Mouse (Mus musculus) intestine, postnatal 0 days (tissue): ENCODE measurements around the gene Snrpc. TPM values are rescaled to one million over a fixed set of nuclear protein-coding genes. Genes with fewer than 3 reads are reported as not detected.
A peak's percentile ranks its signal among the peaks of the same experiment; 100 is the strongest.

ENCODE experiments used
- ATAC-seq: fragments of 200-750 bp; cut with Nextera tagmentation; 2 replicates; pipeline ENCODE4 v1.8.0; 2017; ENCODE audit warnings: mild to moderate bottlenecking, moderate TSS enrichment, moderate library complexity
- H3K27ac ChIP-seq: fragments of 300-500 bp; sonication (generic); 2 replicates; pipeline ENCODE4 v1.5.1; 2014; ENCODE audit warnings: mild to moderate bottlenecking, low read depth, low read length, moderate library complexity
- H3K27me3 ChIP-seq: fragments of 300-500 bp; sonication (generic); replicated peaks from 2 replicates; pipeline ENCODE4 v1.6.1; 2014; ENCODE audit warnings: low read length, mixed read lengths; ENCODE audit not compliant: control insufficient read depth, insufficient read depth
- H3K36me3 ChIP-seq: fragments of 300-500 bp; sonication (generic); 2 replicates; pipeline ENCODE4 v1.6.1; 2014; ENCODE audit warnings: mild to moderate bottlenecking, moderate library complexity; ENCODE audit not compliant: control insufficient read depth, insufficient read depth
- H3K4me1 ChIP-seq: fragments of 300-500 bp; sonication (generic); replicated peaks from 2 replicates; pipeline ENCODE4 v1.6.1; 2014; ENCODE audit warnings: antibody characterized with exemption, low read length, mixed read lengths; ENCODE audit not compliant: control insufficient read depth, insufficient read depth
- H3K4me2 ChIP-seq: fragments of 300-500 bp; sonication (generic); replicated peaks from 2 replicates; pipeline ENCODE4 v1.6.1; 2014; ENCODE audit warnings: low read depth, mild to moderate bottlenecking, moderate library complexity
- H3K4me3 ChIP-seq: fragments of 300-500 bp; sonication (generic); 2 replicates; pipeline ENCODE4 v1.5.1; 2014; ENCODE audit warnings: low read depth, low read length
- H3K9ac ChIP-seq: fragments of 300-500 bp; sonication (generic); 2 replicates; pipeline ENCODE4 v1.6.1; 2014; ENCODE audit warnings: mild to moderate bottlenecking, low read depth, low read length
- H3K9me3 ChIP-seq: fragments of 300-500 bp; sonication (generic); 2 replicates; pipeline ENCODE4 v1.6.1; 2016; ENCODE audit warnings: mixed run types; ENCODE audit not compliant: control insufficient read depth
- CTCF ChIP-seq: sonication (generic); IDR thresholded peaks from 2 replicates; pipeline ENCODE4 v1.5.1; 2016; ENCODE audit warnings: low read depth, mild to moderate bottlenecking, control low read depth, antibody characterized with exemption, moderate library complexity
- WGBS: fragments of 180-500 bp; shearing (Covaris S2); extraction: QIAGEN DNeasy Blood & Tissue Kit; methylation state at CpG from one replicate; pipeline ENCODE4 v1.1.7; 2014; 5-methylcytosine and 5-hydroxymethylcytosine counted together
- polyA plus RNA-seq: library from polyadenylated mRNA; unstranded; fragments of >200 nt; fragmentation: Nextera tagmentation; extraction: Ambion mirVana; gene quantifications from 2 replicates; pipeline ENCODE4 v1.2.1, GENCODE M21; 2015

The Snrpc gene
- polyA plus RNA-seq, 1 experiment from 2014 or later: 156 TPM

DNA sequence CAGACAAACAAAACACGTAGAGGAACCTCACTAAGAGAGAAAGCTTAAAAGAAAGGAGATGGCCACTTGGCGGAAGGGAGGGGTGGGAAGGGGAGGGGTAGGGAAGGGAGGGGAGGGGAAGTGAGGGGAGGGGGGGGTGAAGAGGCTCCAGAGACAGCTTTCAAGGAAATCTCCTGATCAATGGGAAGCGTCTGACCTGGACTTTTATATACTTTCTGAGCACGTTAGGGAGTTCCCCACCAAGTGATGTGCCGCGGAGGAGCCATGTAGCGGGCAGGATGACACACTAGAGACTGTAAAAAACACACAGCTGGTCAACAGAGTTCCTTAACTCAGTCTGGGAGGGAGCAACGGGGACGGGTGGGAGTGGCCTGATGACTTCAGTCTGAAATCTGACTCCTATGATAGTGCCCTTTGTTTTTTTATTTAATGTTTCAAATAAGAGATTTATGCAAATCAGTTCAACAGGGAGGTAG, 11.0 kb upstream of the Snrpc start:
- no peaks in the 10 kb centered on the region; the same call in 1 of the 2 replicates for H3K4me1 ChIP-seq
- ATAC-seq: no peak
- peak overlapping the region; percentile 31; the same call in 1 of the 2 replicates for H3K9ac ChIP-seq
- H3K27me3 ChIP-seq: no peaks in the 10 kb centered on the region
- H3K9me3 ChIP-seq: no peaks in the 10 kb centered on the region
- peak overlapping the region; percentile 68 for H3K27ac ChIP-seq
- peak overlapping the region; percentile 66 for H3K4me2 ChIP-seq
- TF ChIP-seq CTCF: no peak
- H3K36me3 ChIP-seq: no peaks in the 10 kb centered on the region
- H3K4me3 ChIP-seq: peak overlapping the region; percentile 26; the same call in 1 of the 2 replicates
- 2% methylated on average over 8 of the region's 9 CpGs for WGBS

DNA sequence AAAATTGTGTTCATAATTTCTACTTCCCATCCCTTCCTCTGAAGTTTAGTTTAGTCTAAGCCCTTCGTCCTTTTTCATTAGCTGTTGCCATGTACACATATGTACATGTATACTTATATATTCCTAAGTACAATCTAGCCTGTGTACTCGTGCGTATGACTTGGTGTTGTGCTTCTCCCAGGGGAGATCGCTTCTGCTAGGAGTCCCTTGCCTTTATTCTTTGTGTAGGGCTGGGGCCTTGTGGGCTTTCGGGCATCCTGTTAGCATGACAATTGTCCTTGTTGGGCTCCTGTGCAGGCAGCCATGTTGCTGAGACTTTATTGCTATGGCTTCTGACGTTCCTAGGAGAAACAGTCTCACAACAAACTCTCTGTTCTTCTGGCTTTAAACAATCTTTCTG, 10.4 kb upstream of the Snrpc start:
- no peak overlapping the region for H3K27ac ChIP-seq
- WGBS: 50% methylated on average over 6 of the region's 6 CpGs
- no peaks in the 10 kb centered on the region for H3K36me3 ChIP-seq
- ATAC-seq: no peak
- H3K27me3 ChIP-seq: no peaks in the 10 kb centered on the region
- no peak for TF ChIP-seq CTCF
- H3K4me1 ChIP-seq: no peaks in the 10 kb centered on the region; the same call in 1 of the 2 replicates
- no peak overlapping the region for H3K9ac ChIP-seq
- H3K4me3 ChIP-seq: no peak overlapping the region
- H3K4me2 ChIP-seq: no peak overlapping the region
- H3K9me3 ChIP-seq: no peaks in the 10 kb centered on the region

DNA sequence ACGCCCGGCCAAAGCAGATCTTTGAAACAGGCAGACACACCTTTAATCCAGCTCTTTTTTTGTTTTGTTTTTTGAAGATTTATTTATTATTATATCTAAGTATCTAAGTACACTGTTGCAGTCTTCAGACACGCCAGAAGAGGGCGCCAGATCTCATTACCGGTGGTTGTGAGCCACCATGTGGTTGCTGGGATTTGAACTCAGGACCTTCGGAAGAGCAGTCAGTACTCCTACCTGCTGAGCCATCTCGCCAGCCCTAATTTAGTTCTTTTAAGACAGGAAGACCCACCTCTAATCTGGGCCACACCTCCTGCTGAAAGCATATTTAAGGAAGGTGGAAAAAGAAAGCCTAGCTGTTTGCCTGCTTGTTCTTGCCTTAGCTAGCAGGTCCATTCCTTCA, 7.5 kb upstream of the Snrpc start:
- no peak for ATAC-seq
- Histone ChIP-seq H3K36me3 (no peaks in the 10 kb centered on the region), H3K4me3 (no peak overlapping the region), H3K27me3 (no peaks in the 10 kb centered on the region), H3K9me3 (no peaks in the 10 kb centered on the region), H3K9ac (no peak overlapping the region), H3K4me2 (no peak overlapping the region), H3K4me1 (no peaks in the 10 kb centered on the region; the same call in 1 of the 2 replicates), H3K27ac (no peak overlapping the region)
- peak; percentile 58 for TF ChIP-seq CTCF
- WGBS: 61% methylated on average over 7 of the region's 7 CpGs

DNA sequence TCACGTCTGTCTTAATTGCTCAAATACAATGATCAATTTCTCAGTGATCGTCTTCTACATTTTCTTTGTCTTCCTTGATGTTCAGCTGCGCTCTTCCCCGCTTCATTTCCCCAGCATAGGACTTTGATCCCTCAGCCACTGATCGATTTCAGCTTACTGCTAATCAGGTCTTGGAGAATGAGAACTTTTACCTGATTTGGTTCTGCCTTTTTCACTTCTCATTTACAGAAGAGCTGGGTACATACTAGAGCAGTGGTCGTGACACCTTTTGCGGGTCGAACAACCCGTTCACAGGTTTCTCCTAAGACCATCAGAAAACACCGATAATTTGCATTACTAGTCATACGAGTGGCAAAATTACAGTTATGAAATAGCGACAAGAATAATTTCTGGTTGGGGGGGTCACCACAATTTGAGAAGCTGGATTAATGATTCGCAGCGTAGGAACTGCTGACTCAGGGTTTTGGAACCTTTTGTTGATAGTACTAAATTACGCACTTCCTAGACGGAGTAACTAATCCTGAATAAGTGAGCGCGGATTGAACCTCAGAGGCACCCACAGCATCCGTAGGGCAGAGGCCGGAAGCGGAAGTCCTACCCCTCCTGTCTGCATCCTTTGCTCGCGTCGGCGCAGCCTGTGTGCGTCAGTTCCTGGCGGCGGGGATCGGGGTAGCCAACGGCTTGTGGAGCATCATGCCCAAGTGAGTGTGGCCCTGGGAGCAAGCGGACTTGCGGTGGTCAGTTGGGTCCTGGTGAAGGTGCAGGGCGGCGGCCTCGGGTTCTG, 1.7 kb downstream of the Snrpc start:
- no peaks in the 10 kb centered on the region for H3K27me3 ChIP-seq
- H3K27ac ChIP-seq: peak overlapping the region; percentile 79
- peak overlapping the region; percentile 77 for H3K9ac ChIP-seq
- H3K4me3 ChIP-seq: peak overlapping the region; percentile 86
- no peaks in the 10 kb centered on the region for H3K9me3 ChIP-seq
- 2% methylated on average over 35 of the region's 35 CpGs for WGBS
- H3K36me3 ChIP-seq: peaks cover 8% of the 10 kb centered on the region
- H3K4me2 ChIP-seq: peak overlapping the region; percentile 85
- no peak for TF ChIP-seq CTCF
- H3K4me1 ChIP-seq: no peaks in the 10 kb centered on the region
- peak; percentile 97 for ATAC-seq

DNA sequence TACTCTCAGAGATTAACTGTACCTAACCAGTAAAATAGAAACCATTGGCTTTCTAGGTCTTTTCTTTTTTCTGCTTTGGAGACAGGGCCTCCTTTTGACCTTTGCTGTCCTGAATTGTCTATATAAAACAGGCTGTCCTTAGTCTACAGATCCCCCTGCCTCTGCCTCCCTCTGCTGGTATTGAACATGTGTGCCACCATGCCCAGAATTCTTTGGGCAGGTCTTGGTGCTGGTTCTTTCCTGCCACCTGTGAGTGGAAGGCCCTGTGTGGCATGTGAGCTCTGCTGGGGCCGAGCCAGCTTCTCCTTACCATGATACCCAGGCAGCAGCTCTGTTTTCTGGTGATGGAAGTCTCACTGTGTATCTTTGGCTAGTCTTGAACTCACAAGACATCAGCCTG, 10.4 kb downstream of the Snrpc start:
- Histone ChIP-seq H3K36me3 (peaks cover 81% of the 10 kb centered on the region), H3K27me3 (no peaks in the 10 kb centered on the region), H3K9me3 (no peaks in the 10 kb centered on the region), H3K4me1 (no peaks in the 10 kb centered on the region), H3K27ac (no peak overlapping the region), H3K4me3 (no peak overlapping the region), H3K9ac (no peak overlapping the region), H3K4me2 (no peak overlapping the region)
- no peak for ATAC-seq
- 100% methylated on average over 1 of the region's 1 CpGs for WGBS
- TF ChIP-seq CTCF: peak; percentile 44

DNA sequence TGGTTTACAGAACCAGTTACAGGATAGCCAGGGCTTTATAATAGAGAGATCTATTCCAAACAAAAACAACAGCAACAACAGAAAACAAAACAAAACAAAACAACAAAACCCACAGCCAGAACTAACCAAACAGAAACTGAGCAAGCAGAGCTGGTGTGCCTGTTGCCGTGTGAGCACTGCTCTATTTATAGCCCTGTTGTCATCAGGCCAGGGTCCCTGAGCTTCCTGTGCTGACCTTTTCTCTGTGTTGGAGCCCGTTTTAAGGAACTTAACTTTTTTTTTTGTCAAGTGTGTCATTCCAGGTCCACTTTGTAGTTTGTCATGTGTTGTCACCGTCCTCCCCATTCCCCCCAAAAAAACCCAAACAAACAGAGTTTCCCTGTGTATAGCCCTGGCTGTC, 13.1 kb downstream of the Snrpc start:
- H3K36me3 ChIP-seq: peaks cover 70% of the 10 kb centered on the region
- 71% methylated on average over 3 of the region's 3 CpGs for WGBS

More for the DNA sequence above, 13.1 kb downstream of the Snrpc start:
- H3K4me1 ChIP-seq: no peaks in the 10 kb centered on the region
- H3K27me3 ChIP-seq: no peaks in the 10 kb centered on the region
- H3K4me3 ChIP-seq: no peak overlapping the region
- H3K4me2 ChIP-seq: no peak overlapping the region
- H3K9me3 ChIP-seq: no peaks in the 10 kb centered on the region
- ATAC-seq: no peak
- TF ChIP-seq CTCF: no peak
- H3K27ac ChIP-seq: no peak overlapping the region
- H3K9ac ChIP-seq: no peak overlapping the region
